Mouse (Mus musculus) cerebellum, postnatal 25 days (tissue): ENCODE data around the gene Tbx21.

Experiments used
- DNase-seq, 2 experiments: peaks; one replicate each; pipeline ENCODE4 v3.0.0; 2021; ENCODE audit warnings: mixed read lengths in 2 of 2

Tbx21 gene

DNA sequence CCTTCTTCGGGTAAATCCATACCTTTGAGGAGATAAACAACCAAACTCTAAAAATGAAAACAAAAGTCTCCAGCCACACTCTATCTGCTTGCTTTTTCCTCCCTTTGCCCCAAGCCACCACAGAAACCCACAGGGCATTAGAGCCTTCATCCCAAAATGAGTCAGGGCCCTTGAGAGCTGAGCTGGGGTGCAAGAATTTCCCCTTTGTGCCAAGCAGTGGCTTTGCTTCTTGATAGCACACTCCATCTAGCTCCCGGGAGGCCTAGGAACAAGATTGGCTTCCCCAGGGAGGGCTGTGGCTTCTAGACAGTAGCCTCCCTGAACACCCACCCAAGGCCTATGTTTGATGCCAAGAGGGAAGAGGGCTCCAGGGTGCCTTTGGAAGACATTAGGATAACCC, 16.6 kb upstream of the Tbx21 start:
- DNase-seq = no peak

- DNase-seq = no peak
Measured at GRCm38 (mm10) chr11:97130318-97130717, 15.2 kb upstream of the Tbx21 start.

GRCm38 (mm10) chr11:97128956-97129355, 13.8 kb upstream of the Tbx21 start:
- no peak for DNase-seq

DNA sequence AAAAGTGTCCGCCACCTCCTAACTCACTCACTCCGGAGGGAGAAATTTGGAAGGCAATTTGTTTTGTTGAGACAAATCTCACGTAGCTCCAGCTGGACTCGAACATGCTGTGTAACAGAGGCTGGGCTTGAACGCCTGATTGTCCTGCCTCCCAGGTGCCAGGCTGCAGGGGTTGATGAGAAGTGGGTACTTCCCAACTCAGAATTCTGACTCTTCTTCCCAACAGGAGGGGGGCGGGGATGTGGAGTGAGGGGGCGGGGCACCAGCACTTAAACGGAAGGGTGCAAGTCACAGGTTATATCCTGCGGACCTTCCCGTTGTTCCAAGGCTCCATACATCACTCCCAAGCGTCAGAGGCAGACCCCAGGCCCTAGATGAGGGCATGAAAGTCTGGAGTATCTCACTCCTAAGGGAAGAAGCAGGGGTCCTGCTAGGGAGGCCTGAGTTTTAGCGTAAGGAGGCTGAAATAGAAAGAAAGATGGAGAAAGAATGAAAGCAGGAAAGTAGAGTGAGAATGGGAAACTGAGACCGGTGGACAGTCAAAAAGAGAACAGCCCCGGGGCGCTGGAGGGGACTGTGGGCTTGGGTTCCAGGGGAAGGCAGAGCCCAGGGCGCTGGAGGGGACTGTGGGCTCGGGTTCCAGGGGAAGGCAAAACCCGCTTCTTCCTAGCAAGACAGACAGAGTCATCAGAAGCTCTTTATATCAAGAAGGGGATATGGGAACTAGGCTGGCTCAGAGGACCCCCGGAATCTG, 12.5 kb upstream of the Tbx21 start:
- no peak for DNase-seq

DNA sequence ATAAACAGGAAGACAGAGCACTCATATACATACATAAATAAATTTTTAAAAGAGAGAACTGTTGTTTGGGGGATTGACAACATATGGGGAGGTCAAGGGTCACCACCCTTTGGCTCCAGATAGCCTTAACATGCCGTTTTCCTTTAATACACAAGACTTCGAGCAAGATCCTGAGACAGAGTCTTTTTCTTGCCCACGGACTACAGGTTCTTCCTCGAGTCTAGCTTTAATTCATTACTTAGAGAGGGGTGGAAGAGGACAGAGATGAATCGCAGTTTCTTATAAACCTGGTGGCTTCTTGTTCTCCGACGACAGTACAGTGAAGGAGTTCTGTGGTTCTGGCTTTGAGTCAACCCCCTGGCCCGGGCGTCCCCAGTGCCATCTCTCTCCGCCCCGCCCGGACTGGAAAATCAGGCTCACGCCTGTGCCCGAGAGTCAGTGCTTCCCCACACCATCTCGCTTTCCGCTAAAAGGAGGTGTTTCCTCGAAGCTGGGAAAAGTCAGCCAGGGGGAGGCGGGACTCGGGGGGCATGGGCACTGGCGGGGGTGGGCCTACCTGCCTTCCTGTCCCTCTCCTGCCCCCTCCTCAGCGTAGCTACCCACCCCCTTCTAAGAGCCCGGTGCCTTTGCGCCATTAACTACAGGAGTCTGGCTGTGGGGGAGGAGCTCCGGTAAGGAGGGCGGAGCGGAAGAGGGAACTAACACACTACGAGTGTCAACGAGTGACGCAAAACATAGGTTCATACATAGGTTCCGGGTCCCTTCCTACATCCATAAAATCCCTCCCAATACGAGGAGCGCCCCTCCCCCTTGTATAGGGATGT, 11.7 kb upstream of the Tbx21 start:
- peak; percentile 48 to 54 for DNase-seq

DNA sequence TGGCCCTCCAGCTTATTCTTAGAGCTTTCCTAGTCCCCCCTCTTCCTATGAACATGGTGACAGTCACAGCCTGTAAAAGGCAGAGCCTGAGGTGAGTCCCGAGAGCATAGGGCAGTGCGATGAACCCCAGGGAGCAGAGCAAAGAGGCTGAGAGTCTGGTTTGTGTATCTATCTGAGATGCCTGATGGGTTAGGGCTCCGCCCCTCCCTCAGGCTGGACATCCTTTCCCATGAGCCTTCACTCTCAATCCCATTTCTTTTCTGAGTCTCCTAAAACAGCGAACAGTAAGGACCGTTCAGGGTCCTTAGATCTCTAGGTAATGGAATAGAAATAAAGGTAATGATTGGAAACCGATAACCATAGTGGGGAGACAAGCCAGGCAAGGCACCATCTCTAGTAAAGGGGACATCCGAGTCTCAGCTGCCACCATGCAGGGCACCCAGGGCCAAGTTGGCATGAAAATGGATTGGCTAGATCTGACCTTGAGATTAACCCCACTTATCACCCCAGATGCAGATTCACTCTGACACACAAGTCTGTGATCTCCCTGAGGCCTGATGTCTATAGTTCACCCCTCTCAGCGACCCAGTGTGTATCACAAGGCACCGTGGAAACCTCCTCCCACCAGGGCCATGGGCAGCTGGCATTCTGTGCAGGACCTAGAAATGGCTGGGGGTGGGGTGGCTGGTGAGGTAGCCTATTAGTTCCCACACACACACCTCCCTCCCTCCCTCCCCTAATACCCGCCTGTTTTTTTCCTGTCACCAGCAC, 9.3 kb upstream of the Tbx21 start:
- no peak for DNase-seq

GRCm38 (mm10) chr11:97123282-97123890, 8.3 kb upstream of the Tbx21 start:
- DNase-seq = no peak

DNA sequence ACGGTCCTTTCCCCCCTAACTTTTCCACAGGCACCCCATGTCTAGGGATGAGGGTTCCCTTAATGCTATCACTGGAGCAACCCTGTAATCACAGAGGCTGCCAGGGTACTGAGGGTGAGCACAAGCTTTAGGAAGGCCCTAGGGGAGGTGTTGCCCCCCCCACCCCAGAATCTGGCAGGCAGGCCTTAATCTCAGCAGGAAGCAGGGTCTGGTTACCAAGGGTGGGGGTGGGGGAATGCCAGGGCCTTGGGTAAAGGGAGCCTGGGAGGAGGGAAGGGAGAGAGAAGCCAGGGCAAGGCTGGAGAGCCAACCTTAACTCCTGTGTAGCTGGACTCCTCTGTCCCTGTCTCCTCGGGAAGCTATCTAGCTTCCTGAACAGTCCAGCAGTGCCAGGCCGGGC, 5.5 kb upstream of the Tbx21 start:
- no peak for DNase-seq

GRCm38 (mm10) chr11:97120221-97120620, 5.1 kb upstream of the Tbx21 start:
- DNase-seq = no peak

DNA sequence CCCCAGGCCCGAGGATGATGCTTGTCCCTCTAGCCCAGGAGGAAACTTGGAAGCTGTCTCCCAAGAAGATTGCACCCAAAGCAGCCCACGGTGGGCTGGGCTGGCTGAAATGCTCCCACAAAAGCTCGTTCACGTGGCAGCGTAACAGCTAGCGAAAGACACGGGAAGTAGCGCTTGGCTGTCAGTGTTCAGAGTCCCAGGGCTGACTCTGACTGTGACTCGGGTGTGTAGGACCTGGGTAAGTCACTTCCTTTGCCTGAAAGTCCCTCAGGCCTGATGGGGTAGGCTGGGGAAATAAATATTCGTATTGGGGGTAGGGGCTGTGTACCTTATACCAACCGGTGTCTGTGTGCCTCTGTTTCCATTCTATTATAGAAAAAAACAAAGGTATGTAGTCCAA, 666 bp upstream of the Tbx21 start:
- DNase-seq = no peak

DNA sequence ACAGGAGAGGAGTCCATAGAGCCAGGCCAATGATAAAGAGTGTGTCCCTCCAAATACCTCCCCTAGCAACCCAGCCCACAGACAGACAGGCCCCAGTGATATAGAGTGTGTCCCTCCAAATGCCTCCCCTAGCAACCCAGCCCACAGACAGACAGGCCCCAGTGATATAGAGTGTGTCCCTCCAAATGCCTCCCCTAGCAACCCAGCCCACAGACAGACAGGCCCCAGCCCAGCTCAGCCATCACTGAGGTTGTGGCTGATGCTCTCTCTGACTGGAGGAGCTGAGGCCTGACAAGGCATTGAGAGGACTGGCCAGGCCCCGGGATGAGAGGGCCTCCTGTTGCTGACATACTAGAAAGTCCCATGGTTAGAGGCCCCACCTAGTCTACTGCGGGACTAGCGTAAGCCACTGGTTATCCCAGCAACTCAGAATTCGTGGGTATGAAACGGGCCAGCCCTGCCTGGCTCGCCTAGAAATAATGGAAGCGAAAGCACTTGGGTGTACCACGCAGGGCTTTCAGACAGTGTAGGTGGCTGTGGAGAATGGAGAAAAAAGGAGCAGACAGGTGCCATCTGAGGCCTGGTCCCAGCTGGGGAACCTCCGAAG, 2.5 kb downstream of the Tbx21 start:
- no peak for DNase-seq

- DNase-seq = no peak
Measured at GRCm38 (mm10) chr11:97108976-97109375, 6.2 kb downstream of the Tbx21 start.

- no peak for DNase-seq
Measured at GRCm38 (mm10) chr11:97104091-97104483, 11.0 kb downstream of the Tbx21 start.

DNA sequence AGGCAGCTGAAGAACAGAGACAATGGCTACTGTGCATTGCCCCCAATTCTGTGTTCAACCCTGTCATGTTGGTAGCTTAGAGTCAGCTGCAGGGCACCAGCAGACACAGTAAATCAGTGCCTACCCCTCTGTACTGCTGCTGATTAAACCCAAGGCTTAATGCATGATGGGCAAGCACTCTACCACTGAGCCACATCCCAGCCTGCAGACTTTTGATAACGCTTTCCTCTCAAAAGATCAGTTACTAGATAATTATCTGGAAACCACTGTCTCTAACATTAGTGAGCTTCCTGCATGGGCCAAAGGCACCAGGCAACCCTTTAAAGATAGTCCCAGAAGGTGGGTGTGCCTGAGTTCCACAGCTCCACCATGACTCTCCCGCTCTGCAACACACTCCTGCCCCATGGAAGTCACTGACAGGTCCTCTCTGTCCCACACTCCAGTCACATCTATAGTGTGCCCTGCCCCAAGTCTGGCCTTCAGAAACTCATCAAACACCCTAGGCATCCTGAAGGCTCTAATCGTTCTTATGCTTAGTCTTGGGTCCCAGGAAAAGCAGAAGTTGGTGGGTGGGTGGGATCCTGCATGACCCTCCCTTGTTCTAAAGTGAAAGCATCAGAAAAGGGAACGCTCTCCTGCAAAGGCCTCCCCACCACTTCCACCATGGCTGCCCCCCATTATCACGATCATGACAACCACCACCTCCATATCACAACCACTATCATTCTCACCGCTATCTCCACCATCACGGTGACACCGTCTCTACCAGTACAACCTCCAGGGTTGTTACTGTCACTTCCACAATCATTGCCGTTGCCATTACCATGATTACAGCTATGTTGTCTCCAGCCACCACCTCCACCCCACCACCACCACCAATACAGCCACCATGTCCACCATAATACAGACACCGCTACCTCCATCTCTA, 11.7 kb downstream of the Tbx21 start:
- DNase-seq = no peak

GRCm38 (mm10) chr11:97101722-97102121, 13.4 kb downstream of the Tbx21 start:
- DNase-seq = peak; percentile 64 to 82

- DNase-seq = peak in 1 of 2 experiments; percentile 30
Measured at GRCm38 (mm10) chr11:97098791-97099190, 16.3 kb downstream of the Tbx21 start.

DNA sequence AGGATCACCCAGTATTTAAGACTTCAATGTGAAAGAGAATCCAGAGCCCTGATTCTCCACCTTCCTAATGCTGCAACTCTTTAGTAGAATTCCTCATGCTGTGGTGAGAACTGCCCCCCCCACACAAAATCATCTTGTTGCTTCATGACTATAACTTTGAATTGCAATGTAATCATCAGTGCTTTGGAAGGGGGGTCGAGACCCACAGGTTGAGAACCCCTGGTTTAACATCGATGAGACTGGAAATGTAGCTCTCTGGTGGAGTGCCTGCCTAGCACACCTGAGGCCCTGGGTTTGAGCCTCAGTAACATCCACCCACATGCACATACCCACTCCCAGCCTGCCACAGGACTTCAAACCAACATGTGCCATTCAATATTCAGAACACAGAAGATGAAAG, 20.5 kb downstream of the Tbx21 start:
- DNase-seq = no peak

DNA sequence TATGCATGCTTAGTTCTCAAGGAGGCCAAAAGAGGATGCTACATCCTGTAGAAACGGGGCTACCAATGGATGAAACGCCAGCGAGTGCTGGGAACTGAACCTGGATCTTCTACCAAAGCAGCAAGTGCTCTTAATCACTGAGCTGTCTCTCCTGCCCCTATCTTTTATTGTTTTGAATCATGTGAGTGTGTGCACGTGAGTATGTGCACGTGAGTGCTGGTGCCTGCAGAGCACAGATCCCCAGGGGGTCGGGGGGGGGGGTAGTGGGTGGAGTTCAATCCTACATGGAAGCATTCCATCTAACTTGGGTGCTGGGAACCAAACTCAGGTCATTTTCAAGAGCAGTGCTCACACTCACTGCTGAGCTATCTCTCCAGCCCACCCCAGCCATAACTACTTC, 28.8 kb downstream of the Tbx21 start:
- no peak for DNase-seq

- no peak for DNase-seq
Measured at GRCm38 (mm10) chr11:97084821-97085505, 30.2 kb downstream of the Tbx21 start.

DNA sequence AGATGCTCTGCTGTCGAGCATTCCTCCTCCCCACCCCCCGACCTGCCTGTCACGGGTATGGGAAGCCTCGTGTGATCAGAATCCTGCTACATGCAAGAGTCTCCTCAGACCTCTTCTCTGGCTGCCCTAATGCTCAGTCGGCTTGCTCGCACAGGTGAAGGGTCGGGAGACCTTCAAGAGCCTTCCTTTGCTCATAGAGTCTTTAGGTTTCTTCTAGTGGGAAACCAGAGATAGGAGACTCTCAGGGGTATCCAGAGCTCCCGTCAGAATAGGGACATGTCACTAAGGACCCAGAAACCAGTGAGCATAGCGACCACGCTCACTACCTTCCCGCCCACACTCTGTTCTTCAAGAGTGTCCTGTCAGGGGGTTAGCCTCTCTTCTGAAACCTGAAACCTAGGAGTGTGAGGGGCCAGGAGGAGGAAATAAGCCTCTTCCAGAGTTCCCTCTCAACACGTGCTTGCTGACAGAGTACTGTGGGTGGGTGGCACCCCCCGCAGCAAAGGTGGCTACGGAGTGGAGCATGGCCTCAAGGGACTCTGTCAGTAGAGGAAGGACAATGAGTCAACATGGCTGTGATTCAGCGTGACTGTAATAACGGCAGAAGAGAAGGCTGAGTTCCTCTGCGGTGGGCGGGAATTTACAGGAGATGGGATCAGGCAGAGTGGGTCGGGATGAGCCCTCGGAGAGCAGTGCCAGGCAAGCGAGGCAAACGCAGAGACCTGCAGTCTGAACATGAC, 31.6 kb downstream of the Tbx21 start:
- DNase-seq = no peak
